Mouse (Mus musculus) spleen, postnatal 36 days (tissue): ENCODE measurements around the gene Grap2.

Experiments used
- DNase-seq, 2 experiments: peaks; one replicate each; pipeline ENCODE4 v3.0.0; 2022; ENCODE audit warnings: low spot score in 2 of 2, mixed read lengths in 1 of 2

Gene Grap2

GRCm38 (mm10) chr15:80599843-80600242, 27.4 kb downstream of the Grap2 start:
- DNase-seq, result no peak

DNA sequence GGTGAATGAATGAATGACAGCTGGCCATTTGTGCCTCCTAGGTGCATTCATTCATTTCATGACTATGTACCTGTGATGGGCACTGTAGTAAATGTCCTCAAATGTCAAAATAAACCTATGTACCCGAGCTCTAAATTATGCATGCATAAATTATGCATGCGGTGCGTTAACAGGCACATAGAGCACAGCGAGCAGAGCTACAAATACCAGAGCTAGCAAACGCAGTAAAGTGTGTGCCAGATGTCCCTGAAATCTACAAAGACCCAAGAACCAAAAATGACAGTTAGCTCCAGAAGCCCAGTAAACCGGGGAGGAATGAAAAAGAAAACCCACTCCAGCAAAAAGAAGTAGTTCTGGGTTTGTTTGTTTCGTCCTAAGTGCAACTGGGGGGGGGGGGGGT, 29.1 kb downstream of the Grap2 start:
- DNase-seq, result no peak

DNA sequence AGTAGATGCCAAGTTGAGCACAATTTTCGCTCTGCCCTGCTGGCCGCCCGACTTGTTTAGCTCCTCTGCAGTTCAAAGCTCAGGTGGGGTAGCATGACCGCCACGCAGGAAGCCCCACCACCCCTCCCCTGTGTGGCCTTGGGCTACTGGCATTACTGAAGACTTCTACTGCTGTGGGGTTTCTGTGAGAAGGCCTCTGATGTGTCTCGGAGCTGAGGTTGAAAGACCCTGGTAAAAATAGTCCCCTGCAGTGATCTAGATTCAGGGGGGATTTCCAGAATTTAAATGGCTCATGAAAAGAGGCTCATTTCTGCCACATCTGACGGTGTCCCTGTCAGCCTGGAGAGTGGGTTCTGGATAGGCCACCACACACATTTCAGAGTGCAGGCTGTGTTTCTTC, 30.1 kb downstream of the Grap2 start:
- peak; percentile 77 to 78 for DNase-seq

GRCm38 (mm10) chr15:80604026-80604425, 31.6 kb downstream of the Grap2 start:
- DNase-seq, result no peak

- no peak for DNase-seq
Measured at GRCm38 (mm10) chr15:80607970-80608369, 35.6 kb downstream of the Grap2 start.

GRCm38 (mm10) chr15:80610335-80610734, 37.9 kb downstream of the Grap2 start:
- DNase-seq, result peak; percentile 61 to 65

DNA sequence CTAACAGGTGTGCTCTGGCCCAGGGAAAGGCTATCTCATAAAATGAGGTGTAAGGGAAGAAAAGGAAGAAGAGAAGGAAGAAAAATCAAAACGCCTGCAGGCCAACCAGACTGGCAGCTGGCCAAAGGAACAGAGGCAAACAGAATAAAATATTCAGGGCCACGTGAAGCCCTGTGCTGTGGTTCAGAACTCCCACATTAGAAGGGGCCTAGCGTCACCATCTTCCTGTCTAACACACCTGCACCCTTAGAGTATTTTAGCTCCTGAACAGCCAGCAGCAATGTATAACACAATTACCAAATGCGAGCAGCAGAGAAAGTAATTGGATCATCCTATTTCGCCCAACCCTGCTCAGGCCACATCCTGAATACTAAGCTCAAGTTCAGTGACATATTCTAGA, 39.1 kb downstream of the Grap2 start:
- peak; percentile 67 to 68 for DNase-seq

DNA sequence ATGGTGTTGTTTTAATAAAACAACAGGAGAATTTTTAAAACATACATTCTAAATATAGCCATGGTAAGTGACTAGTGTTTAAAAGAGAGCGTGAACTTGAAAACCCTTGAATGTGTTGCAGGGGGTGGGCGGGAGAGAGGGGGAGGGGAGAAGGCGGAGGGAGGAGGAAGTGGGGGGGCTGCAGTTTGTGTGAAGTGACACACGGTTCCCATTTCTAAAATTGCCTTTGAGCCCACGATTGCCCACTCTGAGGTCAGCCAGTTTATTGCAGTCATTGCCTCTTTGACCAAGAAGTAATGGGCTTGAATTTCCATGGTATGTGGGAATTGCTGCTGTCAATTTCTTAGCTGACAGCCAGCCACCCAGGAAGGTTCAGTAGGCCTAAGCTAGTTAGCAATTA, 41.5 kb downstream of the Grap2 start:
- peak in 1 of 2 experiments; percentile 29 for DNase-seq

DNA sequence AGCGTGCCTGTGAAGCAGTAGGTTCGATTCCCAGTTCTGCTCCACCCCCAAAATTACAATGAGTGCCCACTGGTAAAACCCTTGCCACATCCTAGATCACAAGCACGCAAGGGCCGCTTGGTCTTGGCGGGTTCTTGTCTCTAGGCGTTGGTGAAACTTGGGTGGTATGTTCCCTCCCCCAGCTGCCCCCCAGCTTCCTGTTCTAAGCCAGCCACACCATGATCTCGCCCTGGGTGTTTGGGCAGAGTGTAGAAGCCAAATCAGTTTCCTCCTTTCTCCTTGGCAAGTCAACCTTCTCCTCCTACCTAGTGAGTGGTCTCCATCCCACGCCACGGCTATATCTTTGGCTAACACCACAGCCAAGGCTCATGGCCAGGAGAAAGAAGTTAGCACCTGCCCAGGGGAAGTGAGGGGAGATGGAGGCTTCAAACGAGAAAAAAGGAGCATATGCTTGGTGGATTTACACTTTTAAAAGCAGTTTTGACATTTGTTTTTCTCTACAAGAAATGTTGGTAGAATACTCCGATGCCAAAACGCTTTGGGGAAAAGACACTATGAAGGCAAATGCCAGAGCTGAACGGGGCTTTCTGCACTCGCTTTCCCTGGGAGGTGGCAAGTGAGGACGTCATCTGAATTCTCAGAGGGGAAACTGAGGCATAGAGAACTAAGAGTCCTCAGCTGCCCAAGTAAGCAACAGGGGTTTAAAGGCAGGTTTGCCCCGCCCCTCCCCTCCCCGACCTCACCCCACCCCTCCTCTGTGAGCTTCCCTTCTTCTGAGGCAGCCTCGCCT, 42.3 kb downstream of the Grap2 start:
- DNase-seq, result peak; percentile 84 to 86

DNA sequence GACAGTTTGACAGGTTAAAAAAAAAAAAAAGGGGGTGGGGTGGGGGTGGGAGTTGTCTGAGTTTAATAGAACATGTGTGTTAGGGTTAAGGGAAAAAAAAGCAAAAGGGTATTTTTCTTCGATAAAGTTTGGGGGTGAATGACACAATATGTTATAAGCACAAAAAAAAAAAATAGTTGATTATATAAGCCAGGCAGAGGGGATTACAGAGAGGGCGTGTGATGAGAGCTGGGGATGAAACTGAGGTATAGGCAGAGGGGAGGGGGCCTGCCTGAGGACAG, 42.8 kb downstream of the Grap2 start:
- no peak for DNase-seq

- peak; percentile 57 to 64 for DNase-seq
Measured at GRCm38 (mm10) chr15:80615636-80616383, 43.4 kb downstream of the Grap2 start.

DNA sequence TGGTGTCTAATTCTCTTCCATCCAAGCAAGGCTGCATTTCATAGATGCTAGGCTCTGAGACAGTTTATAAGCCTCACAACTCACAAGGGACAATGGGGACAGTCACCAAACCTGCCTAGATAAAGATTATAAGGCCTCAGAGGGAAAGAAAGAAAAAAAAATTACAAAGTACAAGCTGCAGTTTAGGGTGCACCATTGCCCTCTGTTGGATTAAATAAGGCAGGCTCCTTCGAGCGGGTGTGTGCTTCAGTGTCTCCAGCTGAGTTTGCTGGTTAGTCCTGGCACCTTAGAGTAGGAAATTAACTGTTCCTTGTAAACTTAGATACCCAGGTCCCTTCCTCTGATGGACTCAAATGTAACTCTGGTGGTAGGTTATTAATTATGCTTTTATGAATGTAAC, 45.4 kb downstream of the Grap2 start:
- DNase-seq, result peak; percentile 53 to 64

- DNase-seq, result no peak
Measured at GRCm38 (mm10) chr15:80619166-80619565, 46.8 kb downstream of the Grap2 start.

GRCm38 (mm10) chr15:80619786-80620185, 47.4 kb downstream of the Grap2 start:
- DNase-seq, result peak; percentile 83 to 87

DNA sequence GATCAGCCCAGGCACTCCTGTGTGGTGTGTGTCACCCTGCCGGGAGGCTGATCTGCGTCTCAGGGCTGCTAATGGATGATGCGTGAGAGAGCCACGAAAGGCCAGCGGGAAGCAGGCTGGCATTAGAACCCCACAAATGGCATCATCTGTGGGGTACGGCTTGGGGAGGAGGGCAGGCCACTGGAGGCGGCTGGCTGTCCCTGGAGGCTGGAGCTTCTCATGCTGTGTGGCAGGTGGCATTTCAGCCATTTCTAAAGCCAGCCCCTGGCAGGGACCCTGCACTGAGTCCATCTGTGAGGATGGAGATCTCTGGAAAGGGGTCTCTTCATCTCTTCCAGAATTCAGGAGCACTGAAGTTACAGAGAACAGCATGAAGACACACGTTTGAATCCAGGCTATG, 48.0 kb downstream of the Grap2 start:
- DNase-seq, result no peak

- peak; percentile 78 to 85 for DNase-seq
Measured at GRCm38 (mm10) chr15:80623171-80623837, 50.9 kb downstream of the Grap2 start.

DNA sequence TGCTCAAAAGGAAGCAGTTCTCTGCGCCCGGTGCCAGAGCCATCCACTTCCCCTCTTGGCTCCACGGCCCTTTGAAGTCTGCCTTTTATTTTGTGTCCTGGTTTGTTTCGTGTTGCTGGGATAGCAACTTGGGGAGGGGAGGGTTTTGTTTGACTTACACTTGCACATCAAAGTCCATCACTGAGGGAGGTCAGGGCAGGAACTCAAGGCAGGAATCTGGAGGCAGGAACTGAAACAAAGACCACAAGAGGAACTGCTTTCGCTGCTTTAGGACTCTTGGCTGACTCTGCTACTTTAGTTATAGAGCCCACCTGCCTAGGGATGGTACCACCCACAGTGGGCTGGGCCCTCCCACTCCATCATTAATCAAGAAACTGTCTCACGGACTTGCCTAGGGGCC, 54.1 kb downstream of the Grap2 start:
- DNase-seq, result no peak

DNA sequence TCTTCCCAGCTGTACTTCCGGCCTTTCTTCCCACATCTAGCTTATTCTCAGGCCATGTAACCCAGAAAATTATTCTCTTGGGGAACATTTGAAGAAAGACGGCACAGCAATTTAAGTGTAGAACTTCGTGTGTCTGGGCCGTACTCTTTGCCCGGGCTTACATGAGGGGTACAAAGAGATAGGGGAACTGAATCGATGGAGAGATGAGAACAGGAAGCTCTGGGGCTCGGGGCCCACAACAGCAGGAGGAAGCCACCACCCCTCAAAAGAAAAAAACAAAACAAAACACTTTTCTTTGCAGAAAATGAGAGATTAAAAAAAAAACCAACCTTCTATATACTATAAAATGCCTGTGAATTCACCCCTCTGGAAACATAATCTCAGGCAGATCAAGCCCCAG, 57.8 kb downstream of the Grap2 start:
- peak; percentile 47 to 52 for DNase-seq

GRCm38 (mm10) chr15:80630711-80631110, 58.3 kb downstream of the Grap2 start:
- DNase-seq, result no peak

GRCm38 (mm10) chr15:80631311-80631710, 58.9 kb downstream of the Grap2 start:
- DNase-seq, result no peak

- DNase-seq, result no peak
Measured at GRCm38 (mm10) chr15:80632280-80632893, 60.0 kb downstream of the Grap2 start.
